Mouse (Mus musculus) limb, embryonic 11.5 days (tissue): ENCODE results near the gene Dnah14. TPM values are rescaled to one million over a fixed set of nuclear protein-coding genes. Genes with fewer than 3 reads are reported as not detected.
"Not testable (repeated sequence)": the region's sequence is repeated elsewhere in the genome, so short reads cannot be mapped to it uniquely, and the experiment has no call there.

Experiments used
- ATAC-seq: fragments of 200-750 bp; cut with Nextera tagmentation; 2 replicates; pipeline ENCODE4 v1.8.0; 2017; ENCODE audit warnings: low read depth; ENCODE audit not compliant: insufficient number of reproducible peaks, low FRiP score, low TSS enrichment
- DNase-seq: peaks from one replicate; pipeline ENCODE4 v3.0.0-alpha.2; 2015; ENCODE audit warnings: low spot score
- H3K27ac ChIP-seq: fragments of 300-500 bp; sonication (generic); replicated peaks from 2 replicates; pipeline ENCODE4 v1.5.1; 2014; ENCODE audit warnings: low read depth, mild to moderate bottlenecking, low read length
- H3K27me3 ChIP-seq: fragments of 300-500 bp; sonication (generic); 2 replicates; pipeline ENCODE4 v1.6.1; 2014; ENCODE audit warnings: mild to moderate bottlenecking, low read length, mixed read lengths; ENCODE audit not compliant: control insufficient read depth, insufficient read depth
- H3K36me3 ChIP-seq: fragments of 300-500 bp; sonication (generic); 2 replicates; pipeline ENCODE4 v1.6.1; 2014; ENCODE audit warnings: mild to moderate bottlenecking, low read length, moderate library complexity, mixed read lengths; ENCODE audit not compliant: control insufficient read depth, insufficient read depth
- H3K4me1 ChIP-seq: fragments of 300-500 bp; sonication (generic); 2 replicates; pipeline ENCODE4 v1.6.1; 2014; ENCODE audit warnings: low read length, mixed read lengths; ENCODE audit not compliant: control insufficient read depth, insufficient read depth
- H3K4me2 ChIP-seq: fragments of 300-500 bp; sonication (generic); 2 replicates; pipeline ENCODE4 v1.6.1; 2014; ENCODE audit warnings: low read depth, mild to moderate bottlenecking, moderate library complexity; ENCODE audit not compliant: severe bottlenecking
- H3K4me3 ChIP-seq: fragments of 300-500 bp; sonication (generic); 2 replicates; pipeline ENCODE4 v1.5.1; 2014; ENCODE audit warnings: low read depth, low read length
- H3K9ac ChIP-seq: fragments of 300-500 bp; sonication (generic); 2 replicates; pipeline ENCODE4 v1.6.1; 2014; ENCODE audit warnings: mild to moderate bottlenecking, low read length
- H3K9me3 ChIP-seq: fragments of 300-500 bp; sonication (generic); 2 replicates; pipeline ENCODE4 v1.6.1; 2016; ENCODE audit warnings: low read length; ENCODE audit not compliant: control insufficient read depth
- WGBS: fragments of 180-500 bp; shearing (Covaris S2); extraction: QIAGEN DNeasy Blood & Tissue Kit; methylation state at CpG from one replicate; pipeline ENCODE4 v1.1.7; 2014; 5-methylcytosine and 5-hydroxymethylcytosine counted together
- polyA plus RNA-seq: library from polyadenylated mRNA; unstranded; fragments of >200 nt; fragmentation: Nextera tagmentation; extraction: Ambion mirVana; gene quantifications from 2 replicates; pipeline ENCODE4 v1.2.1, GENCODE M21; 2014

The Dnah14 gene
- polyA plus RNA-seq, 1 experiment from 2014 or later = 1.8 TPM

GRCm38 (mm10) chr1:181782600-181782999, 206.2 kb downstream of the Dnah14 start:
- not testable (repeated sequence) for H3K4me3 ChIP-seq, H3K27me3 ChIP-seq, H3K36me3 ChIP-seq, ATAC-seq, H3K4me1 ChIP-seq, DNase-seq, H3K9me3 ChIP-seq, H3K27ac ChIP-seq, H3K9ac ChIP-seq, H3K4me2 ChIP-seq
- WGBS = 94% methylated on average over 10 of the region's 11 CpGs

- no peaks in the 10 kb centered on the region for H3K9me3 ChIP-seq
- no peak overlapping the region for H3K4me3 ChIP-seq
- DNase-seq = no peak
- H3K4me2 ChIP-seq = no peak overlapping the region
- WGBS = 56% methylated on average over 6 of the region's 6 CpGs
- H3K9ac ChIP-seq = no peak overlapping the region
- no peaks in the 10 kb centered on the region for H3K27me3 ChIP-seq
- no peaks in the 10 kb centered on the region for H3K36me3 ChIP-seq
- H3K4me1 ChIP-seq = no peaks in the 10 kb centered on the region
- no peak overlapping the region for H3K27ac ChIP-seq
- no peak for ATAC-seq
These were observed 213.6 kb downstream of the Dnah14 start for GRCm38 (mm10) chr1:181789952-181790351.

GRCm38 (mm10) chr1:181793541-181793940, 217.2 kb downstream of the Dnah14 start:
- no peak for DNase-seq
- Histone ChIP-seq H3K4me2 (no peak overlapping the region), H3K4me1 (no peaks in the 10 kb centered on the region), H3K9me3 (no peaks in the 10 kb centered on the region), H3K9ac (no peak overlapping the region), H3K27me3 (no peaks in the 10 kb centered on the region), H3K4me3 (no peak overlapping the region), H3K27ac (no peak overlapping the region), H3K36me3 (no peaks in the 10 kb centered on the region)
- ATAC-seq = no peak
- WGBS = 79% methylated on average over 2 of the region's 2 CpGs

- H3K4me1 ChIP-seq = no peaks in the 10 kb centered on the region
- no peaks in the 10 kb centered on the region for H3K9me3 ChIP-seq
- no peaks in the 10 kb centered on the region for H3K36me3 ChIP-seq
- WGBS = 94% methylated on average over 3 of the region's 3 CpGs
- ATAC-seq (no peak), DNase-seq (no peak)
- H3K4me2 ChIP-seq = no peak overlapping the region
- no peaks in the 10 kb centered on the region for H3K27me3 ChIP-seq
- H3K9ac ChIP-seq = no peak overlapping the region
- H3K4me3 ChIP-seq = no peak overlapping the region
- H3K27ac ChIP-seq = no peak overlapping the region
These were observed 223.6 kb downstream of the Dnah14 start for GRCm38 (mm10) chr1:181799911-181800310.

- Histone ChIP-seq H3K9me3 (no peaks in the 10 kb centered on the region), H3K4me2 (no peak overlapping the region), H3K27ac (no peak overlapping the region), H3K36me3 (no peaks in the 10 kb centered on the region), H3K4me1 (no peaks in the 10 kb centered on the region), H3K9ac (no peak overlapping the region), H3K4me3 (no peak overlapping the region), H3K27me3 (no peaks in the 10 kb centered on the region)
- no peak for ATAC-seq
- DNase-seq = no peak
- 85% methylated on average over 4 of the region's 4 CpGs for WGBS
These were observed 224.3 kb downstream of the Dnah14 start for GRCm38 (mm10) chr1:181800667-181801066.

GRCm38 (mm10) chr1:181811481-181812223, 235.3 kb downstream of the Dnah14 start:
- no peak overlapping the region for H3K27ac ChIP-seq
- no peak overlapping the region for H3K4me2 ChIP-seq
- ATAC-seq = no peak
- no peaks in the 10 kb centered on the region for H3K9me3 ChIP-seq
- H3K27me3 ChIP-seq = no peaks in the 10 kb centered on the region
- no peak overlapping the region for H3K4me3 ChIP-seq
- H3K9ac ChIP-seq = no peak overlapping the region
- 95% methylated on average over 18 of the region's 18 CpGs for WGBS
- peaks cover 8% of the 10 kb centered on the region; the same call in 1 of the 2 replicates for H3K36me3 ChIP-seq
- no peak for DNase-seq
- H3K4me1 ChIP-seq = no peaks in the 10 kb centered on the region

GRCm38 (mm10) chr1:181826716-181827115, 250.4 kb downstream of the Dnah14 start:
- Histone ChIP-seq H3K4me1 (no peaks in the 10 kb centered on the region), H3K9me3 (no peaks in the 10 kb centered on the region), H3K4me2 (no peak overlapping the region), H3K4me3 (no peak overlapping the region), H3K9ac (no peak overlapping the region), H3K27me3 (no peaks in the 10 kb centered on the region), H3K36me3 (peaks cover 45% of the 10 kb centered on the region), H3K27ac (no peak overlapping the region)
- DNase-seq (no peak), ATAC-seq (no peak)
- 94% methylated on average over 7 of the region's 7 CpGs for WGBS

- ATAC-seq = no peak
- Histone ChIP-seq H3K4me2 (no peak overlapping the region), H3K4me1 (no peaks in the 10 kb centered on the region), H3K36me3 (peaks cover 53% of the 10 kb centered on the region), H3K9ac (no peak overlapping the region), H3K27ac (no peak overlapping the region), H3K4me3 (no peak overlapping the region), H3K27me3 (no peaks in the 10 kb centered on the region), H3K9me3 (no peaks in the 10 kb centered on the region)
- 92% methylated on average over 5 of the region's 5 CpGs for WGBS
- DNase-seq = no peak
These were observed 252.0 kb downstream of the Dnah14 start for GRCm38 (mm10) chr1:181828365-181828764.

GRCm38 (mm10) chr1:181832720-181833119, 256.4 kb downstream of the Dnah14 start:
- H3K9me3 ChIP-seq = no peaks in the 10 kb centered on the region
- 96% methylated on average over 5 of the region's 5 CpGs for WGBS
- no peaks in the 10 kb centered on the region for H3K27me3 ChIP-seq
- no peak overlapping the region for H3K9ac ChIP-seq
- H3K4me2 ChIP-seq = no peak overlapping the region
- DNase-seq = no peak
- no peak for ATAC-seq
- H3K27ac ChIP-seq = no peak overlapping the region
- H3K4me1 ChIP-seq = no peaks in the 10 kb centered on the region
- H3K4me3 ChIP-seq = no peak overlapping the region
- H3K36me3 ChIP-seq = peaks cover 49% of the 10 kb centered on the region
